Mouse (Mus musculus) midbrain, embryonic 10.5 days (tissue): ENCODE data around the gene Pnliprp1. TPM values are rescaled to one million over a fixed set of nuclear protein-coding genes. Genes with fewer than 3 reads are reported as not detected.

Experiments used
- DNase-seq: peaks from one replicate; pipeline ENCODE4 v3.0.0-alpha.2; 2017; ENCODE audit warnings: low spot score
- H3K27ac ChIP-seq: fragments of 300-500 bp; sonication (generic); replicated peaks from 2 replicates; pipeline ENCODE4 v1.5.1; 2016; ENCODE audit warnings: mild to moderate bottlenecking
- H3K27me3 ChIP-seq: fragments of 300-500 bp; sonication (generic); 2 replicates; pipeline ENCODE4 v1.6.1; 2016; ENCODE audit warnings: low read depth, mild to moderate bottlenecking; ENCODE audit not compliant: poor library complexity, severe bottlenecking
- H3K36me3 ChIP-seq: fragments of 300-500 bp; sonication (generic); 2 replicates; pipeline ENCODE4 v1.6.1; 2016; ENCODE audit warnings: mild to moderate bottlenecking, moderate library complexity
- H3K4me1 ChIP-seq: fragments of 300-500 bp; sonication (generic); 2 replicates; pipeline ENCODE4 v1.6.1; 2016
- H3K4me3 ChIP-seq: fragments of 300-500 bp; sonication (generic); 2 replicates; pipeline ENCODE4 v1.5.1; 2016; ENCODE audit warnings: mild to moderate bottlenecking, moderate library complexity
- H3K9me3 ChIP-seq: fragments of 300-500 bp; sonication (generic); replicated peaks from 2 replicates; pipeline ENCODE4 v1.6.1; 2016; ENCODE audit warnings: mild to moderate bottlenecking
- WGBS: fragments of 180-500 bp; shearing (Covaris S2); methylation state at CpG from one replicate; pipeline ENCODE4 v1.1.7; 2016; 5-methylcytosine and 5-hydroxymethylcytosine counted together
- polyA plus RNA-seq: library from polyadenylated mRNA; unstranded; fragments of >200 nt; fragmentation: Nextera tagmentation; extraction: Ambion mirVana; gene quantifications from 2 replicates; pipeline ENCODE4 v1.2.1, GENCODE M21; 2016

Pnliprp1 gene
- polyA plus RNA-seq, 1 experiment from 2014 or later: 0.22 TPM

- Histone ChIP-seq H3K27me3 (no peaks in the 10 kb centered on the region), H3K36me3 (no peaks in the 10 kb centered on the region), H3K4me1 (peaks cover 3% of the 10 kb centered on the region; the same call in 1 of the 2 replicates), H3K27ac (no peak overlapping the region), H3K9me3 (no peaks in the 10 kb centered on the region), H3K4me3 (no peak overlapping the region)
- WGBS: 89% methylated on average over 4 of the region's 4 CpGs
- DNase-seq: no peak
Observed at GRCm38 (mm10) chr19:58742711-58743110, 14.0 kb downstream of the Pnliprp1 start.

- Histone ChIP-seq H3K36me3 (no peaks in the 10 kb centered on the region), H3K4me1 (peaks cover 3% of the 10 kb centered on the region; the same call in 1 of the 2 replicates), H3K27me3 (no peaks in the 10 kb centered on the region), H3K9me3 (no peaks in the 10 kb centered on the region), H3K27ac (no peak overlapping the region), H3K4me3 (no peak overlapping the region)
- 84% methylated on average over 4 of the region's 4 CpGs for WGBS
- DNase-seq: no peak
Observed at GRCm38 (mm10) chr19:58743736-58744135, 15.0 kb downstream of the Pnliprp1 start.

GRCm38 (mm10) chr19:58747498-58748000, 18.9 kb downstream of the Pnliprp1 start:
- 90% methylated on average over 9 of the region's 9 CpGs for whole genome bisulfite sequencing
- no peak for DNase-seq
- H3K4me3 ChIP-seq: no peak overlapping the region

GRCm38 (mm10) chr19:58750822-58751221, 22.1 kb downstream of the Pnliprp1 start:
- no peak for DNase-seq
- WGBS: 83% methylated on average over 2 of the region's 2 CpGs
- H3K36me3 ChIP-seq: no peaks in the 10 kb centered on the region
- H3K4me1 ChIP-seq: no peaks in the 10 kb centered on the region
- no peaks in the 10 kb centered on the region for H3K27me3 ChIP-seq
- H3K9me3 ChIP-seq: peaks cover 9% of the 10 kb centered on the region
- H3K4me3 ChIP-seq: no peak overlapping the region
- H3K27ac ChIP-seq: no peak overlapping the region

More at GRCm38 (mm10) chr19:58747498-58748000, 18.9 kb downstream of the Pnliprp1 start:
- H3K27me3 ChIP-seq: no peaks in the 10 kb centered on the region
- no peak overlapping the region for H3K27ac ChIP-seq
- no peaks in the 10 kb centered on the region for H3K9me3 ChIP-seq
- no peaks in the 10 kb centered on the region for H3K36me3 ChIP-seq
- no peaks in the 10 kb centered on the region for H3K4me1 ChIP-seq

GRCm38 (mm10) chr19:58751504-58751903, 22.8 kb downstream of the Pnliprp1 start:
- no peak for DNase-seq
- 77% methylated on average over 2 of the region's 2 CpGs for WGBS
- Histone ChIP-seq H3K9me3 (peaks cover 9% of the 10 kb centered on the region), H3K4me1 (no peaks in the 10 kb centered on the region), H3K27ac (no peak overlapping the region), H3K27me3 (no peaks in the 10 kb centered on the region), H3K36me3 (no peaks in the 10 kb centered on the region), H3K4me3 (no peak overlapping the region)

GRCm38 (mm10) chr19:58758871-58759270, 30.2 kb downstream of the Pnliprp1 start:
- Histone ChIP-seq H3K36me3 (no peaks in the 10 kb centered on the region), H3K27ac (no peak overlapping the region), H3K9me3 (peaks cover 9% of the 10 kb centered on the region), H3K4me3 (no peak overlapping the region), H3K4me1 (peaks cover 12% of the 10 kb centered on the region; the same call in 1 of the 2 replicates), H3K27me3 (peaks cover 8% of the 10 kb centered on the region; the same call in 1 of the 2 replicates)
- WGBS: 98% methylated on average over 4 of the region's 4 CpGs
- DNase-seq: no peak

- H3K4me3 ChIP-seq: no peak within 1 kb of the TSS
- 70% methylated on average over 9 of the region's 9 CpGs for WGBS
Observed at GRCm38 (mm10) chr19:58759423-58759822, 30.7 kb downstream of the Pnliprp1 start, which contains the start of gene Pnliprp2. Gene Pnliprp2, plus strand, starts transcription at chr19:58759719.

GRCm38 (mm10) chr19:58762316-58762715, 33.6 kb downstream of the Pnliprp1 start:
- H3K36me3 ChIP-seq: no peaks in the 10 kb centered on the region
- WGBS: 22% methylated on average over 6 of the region's 6 CpGs
- DNase-seq: no peak
- no peak overlapping the region for H3K4me3 ChIP-seq
- no peak overlapping the region for H3K27ac ChIP-seq
- H3K4me1 ChIP-seq: peaks cover 20% of the 10 kb centered on the region
- no peaks in the 10 kb centered on the region for H3K9me3 ChIP-seq
- H3K27me3 ChIP-seq: peaks cover 26% of the 10 kb centered on the region; the same call in 1 of the 2 replicates

More at GRCm38 (mm10) chr19:58759423-58759822, 30.7 kb downstream of the Pnliprp1 start, which contains the start of gene Pnliprp2:
- H3K4me1 ChIP-seq: peaks cover 12% of the 10 kb centered on the region; the same call in 1 of the 2 replicates
- H3K36me3 ChIP-seq: no peaks in the 10 kb centered on the region
- DNase-seq: no peak
- peaks cover 5% of the 10 kb centered on the region for H3K9me3 ChIP-seq
- peaks cover 13% of the 10 kb centered on the region; the same call in 1 of the 2 replicates for H3K27me3 ChIP-seq
- H3K27ac ChIP-seq: no peak within 1 kb of the TSS

- peaks cover 32% of the 10 kb centered on the region; the same call in 1 of the 2 replicates for H3K27me3 ChIP-seq
- H3K4me1 ChIP-seq: peaks cover 25% of the 10 kb centered on the region
- no peak overlapping the region for H3K4me3 ChIP-seq
- DNase-seq: peak; percentile 73
- 12% methylated on average over 12 of the region's 12 CpGs for WGBS
- no peak overlapping the region; the same call in 1 of the 2 replicates for H3K27ac ChIP-seq
- no peaks in the 10 kb centered on the region for H3K9me3 ChIP-seq
- H3K36me3 ChIP-seq: no peaks in the 10 kb centered on the region
Observed at GRCm38 (mm10) chr19:58762848-58763541, 34.3 kb downstream of the Pnliprp1 start.

- peaks cover 34% of the 10 kb centered on the region; the same call in 1 of the 2 replicates for H3K27me3 ChIP-seq
- 27% methylated on average over 6 of the region's 6 CpGs for whole genome bisulfite sequencing
Observed at GRCm38 (mm10) chr19:58767329-58767728, 38.6 kb downstream of the Pnliprp1 start.

GRCm38 (mm10) chr19:58776461-58776860, 47.8 kb downstream of the Pnliprp1 start:
- Histone ChIP-seq H3K9me3 (no peaks in the 10 kb centered on the region), H3K27ac (no peak overlapping the region), H3K4me1 (0 out of 2 replicates have a peak, but pooled peaks cover under 1% of the 10 kb centered on the region), H3K36me3 (no peaks in the 10 kb centered on the region), H3K4me3 (no peak overlapping the region), H3K27me3 (no peaks in the 10 kb centered on the region)
- 85% methylated on average over 5 of the region's 5 CpGs for WGBS
- DNase-seq: no peak

More at GRCm38 (mm10) chr19:58767329-58767728, 38.6 kb downstream of the Pnliprp1 start:
- Histone ChIP-seq H3K27ac (no peak overlapping the region), H3K4me3 (no peak overlapping the region), H3K9me3 (no peaks in the 10 kb centered on the region), H3K4me1 (peaks cover 23% of the 10 kb centered on the region), H3K36me3 (no peaks in the 10 kb centered on the region)
- no peak for DNase-seq

GRCm38 (mm10) chr19:58781566-58781965, 52.9 kb downstream of the Pnliprp1 start:
- Histone ChIP-seq H3K9me3 (no peaks in the 10 kb centered on the region), H3K27me3 (0 out of 2 replicates have a peak, but pooled peaks cover 4% of the 10 kb centered on the region), H3K36me3 (no peaks in the 10 kb centered on the region), H3K27ac (no peak overlapping the region), H3K4me3 (no peak overlapping the region), H3K4me1 (peaks cover 21% of the 10 kb centered on the region)
- 52% methylated on average over 4 of the region's 4 CpGs for WGBS
- DNase-seq: no peak

- H3K36me3 ChIP-seq: no peaks in the 10 kb centered on the region
- no peaks in the 10 kb centered on the region for H3K9me3 ChIP-seq
- 0 out of 2 replicates have a peak, but pooled peaks cover 4% of the 10 kb centered on the region for H3K27me3 ChIP-seq
- no peak for DNase-seq
- H3K4me3 ChIP-seq: no peak overlapping the region
- H3K27ac ChIP-seq: no peak overlapping the region; the same call in 1 of the 2 replicates
- peaks cover 27% of the 10 kb centered on the region for H3K4me1 ChIP-seq
- WGBS: 43% methylated on average over 7 of the region's 7 CpGs
Observed at GRCm38 (mm10) chr19:58783938-58784337, 55.3 kb downstream of the Pnliprp1 start.
